Mouse (Mus musculus): ENCODE measurements around the gene Nim1k. TPM values are rescaled to one million over a fixed set of nuclear protein-coding genes. Genes with fewer than 3 reads are reported as not detected.
"Not testable (repeated sequence)": the region's sequence is repeated elsewhere in the genome, so short reads cannot be mapped to it uniquely, and the experiment has no call there.

Gene Nim1k
- polyA plus RNA-seq, 1 experiment from 2014 or later: 1.7 TPM

DNA sequence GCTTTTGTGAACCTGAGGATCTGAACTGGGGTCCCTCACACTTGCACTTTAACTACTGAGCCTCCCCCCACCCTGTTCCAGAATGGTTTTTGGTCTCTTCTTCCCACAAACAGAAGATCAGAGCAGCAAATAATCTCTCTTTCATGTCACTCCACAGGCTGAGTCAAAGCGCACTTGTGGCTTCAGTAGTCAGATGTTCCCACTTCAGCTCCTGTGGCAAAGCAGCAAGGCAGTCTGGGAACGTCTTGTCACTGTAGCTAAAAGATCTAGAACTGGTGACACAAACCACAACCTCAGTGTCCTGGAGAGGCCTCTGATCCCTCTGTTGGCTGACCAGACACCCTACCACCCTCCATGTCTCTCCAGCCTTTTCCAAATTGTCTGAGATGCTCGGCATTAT, 74.5 kb downstream of the Nim1k start:
- no peaks in the 10 kb centered on the region for H3K27me3 ChIP-seq
- no peak overlapping the region for H3K27ac ChIP-seq (replicated peaks)
- no peaks in the 10 kb centered on the region for H3K9me3 ChIP-seq (replicated peaks)
- no peak overlapping the region for H3K4me3 ChIP-seq (replicated peaks)
- no peak for ATAC-seq (ENCODE audit: insufficient number of reproducible peaks, low FRiP score, low TSS enrichment, low read depth)
- no peaks in the 10 kb centered on the region for H3K36me3 ChIP-seq
- 33% methylated on average over 3 of the region's 3 CpGs for WGBS
- no peak overlapping the region for H3K9ac ChIP-seq
- H3K4me1 ChIP-seq: no peaks in the 10 kb centered on the region
- H3K4me2 ChIP-seq (replicated peaks): no peak overlapping the region

- no peaks in the 10 kb centered on the region for H3K4me1 ChIP-seq
- no peaks in the 10 kb centered on the region for H3K27me3 ChIP-seq
- no peak overlapping the region for H3K4me2 ChIP-seq (replicated peaks)
- no peak overlapping the region for H3K27ac ChIP-seq (replicated peaks)
- ATAC-seq (ENCODE audit: insufficient number of reproducible peaks, low FRiP score, low TSS enrichment, low read depth): no peak
- H3K4me3 ChIP-seq (replicated peaks): no peak overlapping the region
- H3K36me3 ChIP-seq: no peaks in the 10 kb centered on the region
- WGBS: 73% methylated on average over 2 of the region's 2 CpGs
- no peak overlapping the region for H3K9ac ChIP-seq
- H3K9me3 ChIP-seq (replicated peaks): no peaks in the 10 kb centered on the region
These were observed 76.0 kb downstream of the Nim1k start for GRCm38 (mm10) chr13:119679721-119680120.

DNA sequence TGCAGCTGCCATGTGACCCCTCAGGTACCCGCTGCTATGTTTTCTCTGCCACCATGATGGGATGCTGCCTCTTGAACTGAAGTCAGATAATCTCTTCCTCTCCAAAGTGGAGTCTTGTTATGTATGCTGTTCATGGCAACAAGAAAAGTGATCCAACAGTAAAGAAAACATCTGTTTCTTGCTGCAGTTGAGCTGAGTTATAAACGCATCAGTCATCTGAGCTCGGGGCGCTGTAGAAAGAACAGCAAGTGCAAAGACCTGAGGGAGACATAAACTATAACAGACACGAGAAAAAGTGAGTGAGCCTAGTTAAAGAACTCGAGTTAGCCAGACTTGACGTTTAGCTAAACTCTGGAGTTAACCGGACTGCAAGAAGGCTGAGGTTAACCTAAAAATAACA, 76.9 kb downstream of the Nim1k start:
- H3K4me2 ChIP-seq (replicated peaks): no peak overlapping the region
- no peaks in the 10 kb centered on the region for H3K27me3 ChIP-seq
- no peak for ATAC-seq (ENCODE audit: insufficient number of reproducible peaks, low FRiP score, low TSS enrichment, low read depth)
- no peak overlapping the region for H3K9ac ChIP-seq
- H3K36me3 ChIP-seq: no peaks in the 10 kb centered on the region
- no peak overlapping the region for H3K4me3 ChIP-seq (replicated peaks)
- H3K27ac ChIP-seq (replicated peaks): no peak overlapping the region
- no peaks in the 10 kb centered on the region for H3K9me3 ChIP-seq (replicated peaks)
- 39% methylated on average over 8 of the region's 8 CpGs for WGBS
- no peaks in the 10 kb centered on the region for H3K4me1 ChIP-seq

DNA sequence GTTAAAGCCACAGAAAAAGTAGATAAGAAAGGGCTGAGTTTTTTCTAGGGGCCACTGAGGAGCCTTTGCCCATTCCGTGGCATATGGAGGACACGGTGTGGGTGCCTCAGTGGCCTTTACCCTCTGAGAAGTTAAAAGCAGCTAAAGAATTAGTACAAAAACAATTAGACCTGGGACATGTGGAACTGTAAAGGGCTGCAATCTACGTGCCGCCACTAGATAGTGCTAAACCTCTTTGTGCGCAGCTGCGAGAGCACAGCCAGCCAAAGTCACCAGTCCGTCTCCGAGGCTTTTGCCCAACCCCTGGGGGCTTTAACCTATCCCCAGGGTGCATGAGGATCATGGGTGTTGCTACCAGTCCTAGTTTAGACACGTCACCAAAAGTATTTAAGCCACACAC, 94.3 kb downstream of the Nim1k start:
- not testable (repeated sequence) for H3K4me3 ChIP-seq (replicated peaks); H3K27me3 ChIP-seq; H3K9ac ChIP-seq; H3K36me3 ChIP-seq; H3K4me2 ChIP-seq (replicated peaks); H3K4me1 ChIP-seq; H3K9me3 ChIP-seq (replicated peaks); H3K27ac ChIP-seq (replicated peaks); ATAC-seq (ENCODE audit: insufficient number of reproducible peaks, low FRiP score, low TSS enrichment, low read depth)
- 61% methylated on average over 7 of the region's 9 CpGs for WGBS

Other genes starting within 250 kb of the Nim1k start
- gene Ccl28, start 132.1 kb downstream of the Nim1k start, polyA plus RNA-seq (2015; fragmentation: Nextera tagmentation; extraction: Ambion mirVana): 0.16 and 0.27 TPM in 2 replicates
- 119 and 128 TPM in 2 replicates for gene Hmgcs1, start 65.5 kb downstream of the Nim1k start, polyA plus RNA-seq (2015; fragmentation: Nextera tagmentation; extraction: Ambion mirVana)
- 37.4 and 39.9 TPM in 2 replicates for gene Zfp131, start 35.0 kb upstream of the Nim1k start, polyA plus RNA-seq (2015; fragmentation: Nextera tagmentation; extraction: Ambion mirVana)
- not detected in 2 replicates for gene AF067063, start 74.3 kb upstream of the Nim1k start, polyA plus RNA-seq (2015; fragmentation: Nextera tagmentation; extraction: Ambion mirVana)
- not detected in 2 replicates for gene D13Ertd608e, start 80.1 kb upstream of the Nim1k start, polyA plus RNA-seq (2015; fragmentation: Nextera tagmentation; extraction: Ambion mirVana)
- not detected in 2 replicates for gene Tcstv1, start 138.9 kb upstream of the Nim1k start, polyA plus RNA-seq (2015; fragmentation: Nextera tagmentation; extraction: Ambion mirVana)
- gene Gm21761, start 173.4 kb upstream of the Nim1k start, polyA plus RNA-seq (2015; fragmentation: Nextera tagmentation; extraction: Ambion mirVana): not detected in 2 replicates
- gene B020031M17Rik, start 194.9 kb upstream of the Nim1k start, polyA plus RNA-seq (2015; fragmentation: Nextera tagmentation; extraction: Ambion mirVana): not detected in 2 replicates

Data from embryonic facial prominence, embryonic 15.5 days (tissue).